8 mouse cellular contexts compared by ENCODE assay signal in the genomic region with DNA sequence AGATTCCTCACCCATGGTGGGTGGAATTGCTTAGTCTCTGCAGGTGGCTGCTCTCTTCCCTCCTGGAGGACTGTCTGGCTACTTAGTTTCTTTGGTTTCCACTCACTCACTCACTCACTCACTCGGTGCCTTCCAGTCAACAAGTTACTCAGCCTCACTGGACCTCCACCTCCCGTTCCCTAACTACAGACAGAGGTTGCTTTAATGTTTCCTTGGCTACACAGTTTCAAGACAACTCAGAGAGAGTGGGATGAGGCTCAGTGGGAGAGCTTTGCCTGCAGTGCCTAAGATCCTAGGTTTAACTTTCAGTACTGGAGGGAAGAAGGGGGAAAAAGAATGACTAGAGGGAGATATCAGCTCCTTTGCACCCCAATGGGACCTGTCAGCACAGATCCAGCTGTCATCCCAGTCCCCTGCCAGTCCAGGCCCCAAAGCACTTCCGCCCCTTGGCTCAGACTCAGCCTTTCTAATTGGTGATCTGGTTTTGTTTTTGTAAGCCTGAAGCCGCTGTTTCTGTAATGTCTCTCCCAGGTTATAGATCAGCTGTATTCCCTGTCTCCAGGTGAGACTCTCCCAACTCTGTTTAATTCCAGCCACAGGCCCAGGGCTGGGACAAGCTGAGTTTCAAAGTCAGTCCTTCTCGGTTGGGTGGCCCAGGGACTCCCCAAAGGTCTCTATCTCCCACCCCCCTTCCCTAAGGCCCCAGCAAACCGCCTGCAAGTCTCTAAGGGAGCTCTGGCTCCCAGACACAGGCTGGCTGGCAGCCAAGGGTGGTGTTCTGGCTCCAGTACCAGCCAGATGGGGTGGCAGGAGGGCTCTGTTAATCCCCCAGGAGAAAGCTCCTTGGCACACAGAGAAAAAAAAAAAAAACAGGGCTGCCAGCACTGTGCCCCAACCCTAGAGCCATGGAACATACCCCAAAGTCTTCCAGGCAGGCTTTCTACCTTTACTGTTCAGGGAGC.
DNase-seq lines count a peak whose midpoint lies in the region; ATAC-seq lines count a peak whose summit lies in the region.

No protein-coding gene starts in this region.

- H3K36me3 ChIP-seq in forebrain, embryonic 11.5 days (ENCODE audit: control insufficient read depth, insufficient read depth, low read length), result no peaks in the 10 kb centered on the region
- H3K36me3 ChIP-seq in midbrain, embryonic 16.5 days (ENCODE audit: control insufficient read depth, insufficient read depth, low read length), result no peaks in the 10 kb centered on the region

- H3K27me3 ChIP-seq in forebrain, embryonic 11.5 days (ENCODE audit: control insufficient read depth, insufficient read depth, low read length), result no peaks in the 10 kb centered on the region
- no peaks in the 10 kb centered on the region for H3K27me3 ChIP-seq in midbrain, embryonic 16.5 days (ENCODE audit: control insufficient read depth, insufficient read depth, low read depth, low read length)

- no peak overlapping the region for H3K4me3 ChIP-seq in forebrain, embryonic 11.5 days (ENCODE audit: low read depth, low read length)
- no peak overlapping the region for H3K4me3 ChIP-seq in midbrain, embryonic 16.5 days (ENCODE audit: low read depth, low read length)

- no peak overlapping the region for H3K9ac ChIP-seq in forebrain, embryonic 11.5 days (ENCODE audit: low read length)
- no peak overlapping the region for H3K9ac ChIP-seq in midbrain, embryonic 16.5 days (ENCODE audit: low read depth, low read length)

- ATAC-seq in forebrain, embryonic 11.5 days (replicated peaks; ENCODE audit: low FRiP score), result peak; percentile 53; the same call in 1 of the 2 replicates
- peak; percentile 64 for ATAC-seq in midbrain, embryonic 16.5 days

- intact Hi-C loops in left cerebral cortex, postnatal 10 days (cut with DNase I), result no loop called here
- intact Hi-C loops in heart, postnatal 25 days (cut with DNase I), result no loop called here

- no peak overlapping the region for H3K4me2 ChIP-seq in forebrain, embryonic 11.5 days (ENCODE audit: low read depth, low read length, severe bottlenecking)
- no peak overlapping the region for H3K4me2 ChIP-seq in midbrain, embryonic 16.5 days (ENCODE audit: low read length)

- H3K9me3 ChIP-seq in forebrain, embryonic 11.5 days (ENCODE audit: control insufficient read depth, low read length), result no peaks in the 10 kb centered on the region
- no peaks in the 10 kb centered on the region for H3K9me3 ChIP-seq in midbrain, embryonic 16.5 days (replicated peaks; ENCODE audit: control insufficient read depth, low read length, poor library complexity, severe bottlenecking)

- peaks cover 6% of the 10 kb centered on the region; the same call in 1 of the 2 replicates for H3K4me1 ChIP-seq in forebrain, embryonic 11.5 days (replicated peaks; ENCODE audit: control insufficient read depth, insufficient read depth, low read length)
- peaks cover 25% of the 10 kb centered on the region for H3K4me1 ChIP-seq in midbrain, embryonic 16.5 days (ENCODE audit: control insufficient read depth, insufficient read depth, low read length)

- H3K27ac ChIP-seq in forebrain, embryonic 11.5 days (ENCODE audit: low read depth, low read length), result 0 out of 2 replicates have a peak overlapping the region, but pooled peaks have one; percentile 33
- no peak overlapping the region for H3K27ac ChIP-seq in midbrain, embryonic 16.5 days (ENCODE audit: low read length)

- peak; percentile 33 to 69 for DNase-seq in left cerebral cortex, postnatal 10 days (ENCODE audit: extremely low spot score in 1 of 2, low spot score in 2 of 2)
- DNase-seq in left cerebral cortex, adult 8-10 months (ENCODE audit: low spot score in 2 of 2), result no peak
- DNase-seq in forebrain, embryonic 11.5 days (ENCODE audit: low spot score), result no peak
- DNase-seq in heart, postnatal 25 days (ENCODE audit: low spot score), result peak; percentile 25
- DNase-seq in kidney, postnatal 4 days, result peak; percentile 69 to 77
- no peak for DNase-seq in thymus, postnatal 36 days
- DNase-seq in urinary bladder, postnatal 10 days (ENCODE audit: low spot score), result no peak

- 47% methylated on average over 6 of the region's 6 CpGs for WGBS in forebrain, embryonic 11.5 days
- 27% methylated on average over 6 of the region's 6 CpGs for WGBS in midbrain, embryonic 16.5 days

Comparison
In these comparisons a context has a peak if more than half of its experiments do, and no peak if none do; other contexts are left out.
1. DNase-seq: peak in left cerebral cortex, postnatal 10 days (2 of 2), heart, postnatal 25 days (single experiment) and kidney, postnatal 4 days (2 of 2); none in left cerebral cortex, adult 8-10 months (0 of 2), forebrain, embryonic 11.5 days (single experiment), thymus, postnatal 36 days (0 of 2) and urinary bladder, postnatal 10 days (single experiment).